Mouse (Mus musculus): ENCODE measurements around the gene Pip4k2c. TPM values are rescaled to one million over a fixed set of nuclear protein-coding genes. Genes with fewer than 3 reads are reported as not detected.

Pip4k2c gene
- total and polyA plus RNA-seq, 3 experiments = 126 to 141 (median 130) TPM

GRCm38 (mm10) chr10:127150471-127150872 is 60.9 kb downstream of the Pip4k2c start:
- no peak for TF ChIP-seq GATA1 (IDR thresholded peaks at IDR 0.05; ENCODE audit: borderline replicate concordance, low read length)
- no peak for TF ChIP-seq POLR2AphosphoS5 (IDR thresholded peaks at IDR 0.05; ENCODE audit: insufficient replicate concordance, low read depth, low read length)
- Histone ChIP-seq H3K4me1 (ENCODE audit: insufficient read depth, low read depth, low read length) (peaks cover 4% of the 10 kb centered on the region; the same call in 1 of the 2 replicates), H3K9me3 (replicated peaks) (peaks cover 8% of the 10 kb centered on the region), H3K27me3 (ENCODE audit: insufficient read depth, low read length) (no peaks in the 10 kb centered on the region), H3K4me3 (ENCODE audit: low read depth, low read length) (no peak overlapping the region), H3K36me3 (replicated peaks) (no peaks in the 10 kb centered on the region)
- DNase-seq (ENCODE audit: low spot score) = no peak
- ATAC-seq (ENCODE audit: extremely low read depth, insufficient number of reproducible peaks, low FRiP score, poor library complexity, severe bottlenecking) = no peak

GRCm38 (mm10) chr10:127147135-127147534 is 64.2 kb downstream of the Pip4k2c start:
- no peak for ATAC-seq (ENCODE audit: extremely low read depth, insufficient number of reproducible peaks, low FRiP score, poor library complexity, severe bottlenecking)

More at GRCm38 (mm10) chr10:127147135-127147534, 64.2 kb downstream of the Pip4k2c start:
- H3K36me3 ChIP-seq (replicated peaks) = no peaks in the 10 kb centered on the region
- no peaks in the 10 kb centered on the region for H3K27me3 ChIP-seq (ENCODE audit: insufficient read depth, low read length)
- H3K4me3 ChIP-seq (ENCODE audit: low read depth, low read length) = no peak overlapping the region
- peaks cover 9% of the 10 kb centered on the region; the same call in 1 of the 2 replicates for H3K4me1 ChIP-seq (ENCODE audit: insufficient read depth, low read depth, low read length)
- peaks cover under 1% of the 10 kb centered on the region for H3K9me3 ChIP-seq (replicated peaks)
- no peak for DNase-seq (ENCODE audit: low spot score)
- no peak for TF ChIP-seq GATA1 (IDR thresholded peaks at IDR 0.05; ENCODE audit: borderline replicate concordance, low read length)
- no peak for TF ChIP-seq POLR2AphosphoS5 (IDR thresholded peaks at IDR 0.05; ENCODE audit: insufficient replicate concordance, low read depth, low read length)
- no peak for TF ChIP-seq TAL1 (conservative IDR thresholded peaks at IDR 0.05; ENCODE audit: low read depth, low read length)
- no peak for TF ChIP-seq GATA2 (IDR thresholded peaks at IDR 0.05; ENCODE audit: borderline replicate concordance, low read depth, low read length)
- TF ChIP-seq CTCF (IDR thresholded peaks at IDR 0.05; ENCODE audit: low read depth, low read length) = no peak

Other genes starting within 250 kb of the Pip4k2c start
Only the 20 nearest of the 24 such genes appear.
- 0.68 and 0.97 TPM in 2 replicates for gene Eef1akmt3, start 170.1 kb downstream of the Pip4k2c start, total RNA-seq (2014; fragmentation: Nextera tagmentation)
- gene Eef1akmt3, start 170.1 kb downstream of the Pip4k2c start, total RNA-seq (2017) = 0.11 and 0.17 TPM in 2 replicates
- gene Eef1akmt3, start 170.1 kb downstream of the Pip4k2c start, polyA plus RNA-seq (2012) = 0.09 and 0.17 TPM in 2 replicates
- 2.1 and 4.9 TPM in 2 replicates for gene Cyp27b1, start 163.3 kb downstream of the Pip4k2c start, total RNA-seq (2014; fragmentation: Nextera tagmentation)
- 0.33 TPM in 1 of 2 replicates, not detected in the other for gene Cyp27b1, start 163.3 kb downstream of the Pip4k2c start, total RNA-seq (2017)
- gene Cyp27b1, start 163.3 kb downstream of the Pip4k2c start, polyA plus RNA-seq (2012) = 0.17 TPM in 2 replicates
- gene March9, start 151.4 kb downstream of the Pip4k2c start, total RNA-seq (2014; fragmentation: Nextera tagmentation) = 0.68 and 1.1 TPM in 2 replicates
- 1.2 and 1.3 TPM in 2 replicates for gene March9, start 151.4 kb downstream of the Pip4k2c start, total RNA-seq (2017)
- 0.63 and 0.88 TPM in 2 replicates for gene March9, start 151.4 kb downstream of the Pip4k2c start, polyA plus RNA-seq (2012)
- 532 and 608 TPM in 2 replicates for gene Cdk4, start 148.1 kb downstream of the Pip4k2c start, total RNA-seq (2014; fragmentation: Nextera tagmentation)
- 648 and 675 TPM in 2 replicates for gene Cdk4, start 148.1 kb downstream of the Pip4k2c start, total RNA-seq (2017)
- gene Cdk4, start 148.1 kb downstream of the Pip4k2c start, polyA plus RNA-seq (2012) = 1,726 and 1,826 TPM in 2 replicates
- 163 and 186 TPM in 2 replicates for gene Tspan31, start 141.3 kb downstream of the Pip4k2c start, total RNA-seq (2014; fragmentation: Nextera tagmentation)
- gene Tspan31, start 141.3 kb downstream of the Pip4k2c start, total RNA-seq (2017) = 73.6 and 83.9 TPM in 2 replicates
- 30.3 and 41.8 TPM in 2 replicates for gene Tspan31, start 141.3 kb downstream of the Pip4k2c start, polyA plus RNA-seq (2012)
- gene Agap2, start 136.3 kb downstream of the Pip4k2c start, total RNA-seq (2014; fragmentation: Nextera tagmentation) = 0.15 and 1.3 TPM in 2 replicates
- gene Agap2, start 136.3 kb downstream of the Pip4k2c start, total RNA-seq (2017) = under 0.01 and 1.1 TPM in 2 replicates
- 0.07 and 0.26 TPM in 2 replicates for gene Agap2, start 136.3 kb downstream of the Pip4k2c start, polyA plus RNA-seq (2012)
- gene Os9, start 90.5 kb downstream of the Pip4k2c start, total RNA-seq (2014; fragmentation: Nextera tagmentation) = 47.9 and 55.4 TPM in 2 replicates
- gene Os9, start 90.5 kb downstream of the Pip4k2c start, total RNA-seq (2017) = 95.7 and 99.7 TPM in 2 replicates
- 110 and 126 TPM in 2 replicates for gene Os9, start 90.5 kb downstream of the Pip4k2c start, polyA plus RNA-seq (2012)
- 173 and 188 TPM in 2 replicates for gene B4galnt1, start 46.4 kb downstream of the Pip4k2c start, total RNA-seq (2014; fragmentation: Nextera tagmentation)
- gene B4galnt1, start 46.4 kb downstream of the Pip4k2c start, total RNA-seq (2017) = 65.0 and 66.7 TPM in 2 replicates
- gene B4galnt1, start 46.4 kb downstream of the Pip4k2c start, polyA plus RNA-seq (2012) = 292 and 318 TPM in 2 replicates
- gene Slc26a10, start 30.9 kb downstream of the Pip4k2c start, total RNA-seq (2014; fragmentation: Nextera tagmentation) = 8.4 and 10.1 TPM in 2 replicates
- 0.58 and 0.98 TPM in 2 replicates for gene Slc26a10, start 30.9 kb downstream of the Pip4k2c start, total RNA-seq (2017)
- gene Slc26a10, start 30.9 kb downstream of the Pip4k2c start, polyA plus RNA-seq (2012) = 0.68 and 0.94 TPM in 2 replicates
- 49.0 and 70.1 TPM in 2 replicates for gene Arhgef25, start 21.5 kb downstream of the Pip4k2c start, total RNA-seq (2014; fragmentation: Nextera tagmentation)
- gene Arhgef25, start 21.5 kb downstream of the Pip4k2c start, total RNA-seq (2017) = 43.0 and 51.4 TPM in 2 replicates
- gene Arhgef25, start 21.5 kb downstream of the Pip4k2c start, polyA plus RNA-seq (2012) = 98.4 and 120 TPM in 2 replicates
- gene Dtx3, start 15.9 kb downstream of the Pip4k2c start, total RNA-seq (2014; fragmentation: Nextera tagmentation) = 318 and 360 TPM in 2 replicates
- gene Dtx3, start 15.9 kb downstream of the Pip4k2c start, total RNA-seq (2017) = 95.8 and 125 TPM in 2 replicates
- 213 and 260 TPM in 2 replicates for gene Dtx3, start 15.9 kb downstream of the Pip4k2c start, polyA plus RNA-seq (2012)
- gene Kif5a, start 51.8 kb upstream of the Pip4k2c start, total RNA-seq (2014; fragmentation: Nextera tagmentation) = 0.10 TPM in 1 of 2 replicates, not detected in the other
- gene Kif5a, start 51.8 kb upstream of the Pip4k2c start, total RNA-seq (2017) = 0.11 and 0.17 TPM in 2 replicates
- gene Kif5a, start 51.8 kb upstream of the Pip4k2c start, polyA plus RNA-seq (2012) = 0.04 and 0.22 TPM in 2 replicates
- 135 TPM in 2 replicates for gene Dctn2, start 54.8 kb upstream of the Pip4k2c start, total RNA-seq (2014; fragmentation: Nextera tagmentation)
- gene Dctn2, start 54.8 kb upstream of the Pip4k2c start, total RNA-seq (2017) = 139 and 154 TPM in 2 replicates
- 161 and 175 TPM in 2 replicates for gene Dctn2, start 54.8 kb upstream of the Pip4k2c start, polyA plus RNA-seq (2012)
- 107 and 121 TPM in 2 replicates for gene Mbd6, start 77.4 kb upstream of the Pip4k2c start, total RNA-seq (2014; fragmentation: Nextera tagmentation)
- gene Mbd6, start 77.4 kb upstream of the Pip4k2c start, total RNA-seq (2017) = 4.1 and 6.6 TPM in 2 replicates
- 239 and 302 TPM in 2 replicates for gene Mbd6, start 77.4 kb upstream of the Pip4k2c start, polyA plus RNA-seq (2012)
- gene Mars, start 100.2 kb upstream of the Pip4k2c start, total RNA-seq (2014; fragmentation: Nextera tagmentation) = 97.3 and 102 TPM in 2 replicates
- 109 and 144 TPM in 2 replicates for gene Mars, start 100.2 kb upstream of the Pip4k2c start, total RNA-seq (2017)
- 104 and 108 TPM in 2 replicates for gene Mars, start 100.2 kb upstream of the Pip4k2c start, polyA plus RNA-seq (2012)
- gene Arhgap9, start 110.4 kb upstream of the Pip4k2c start, total RNA-seq (2014; fragmentation: Nextera tagmentation) = 43.3 and 43.7 TPM in 2 replicates
- 89.2 and 100 TPM in 2 replicates for gene Arhgap9, start 110.4 kb upstream of the Pip4k2c start, total RNA-seq (2017)
- 54.8 and 59.5 TPM in 2 replicates for gene Arhgap9, start 110.4 kb upstream of the Pip4k2c start, polyA plus RNA-seq (2012)
- gene Gli1, start 130.4 kb upstream of the Pip4k2c start, total RNA-seq (2014; fragmentation: Nextera tagmentation) = 0.23 and 0.24 TPM in 2 replicates
- 0.11 TPM in 1 of 2 replicates, not detected in the other for gene Gli1, start 130.4 kb upstream of the Pip4k2c start, total RNA-seq (2017)
- gene Gli1, start 130.4 kb upstream of the Pip4k2c start, polyA plus RNA-seq (2012) = 0.15 and 0.18 TPM in 2 replicates
- gene Inhbe, start 142.8 kb upstream of the Pip4k2c start, total RNA-seq (2014; fragmentation: Nextera tagmentation) = not detected in 2 replicates
- gene Inhbe, start 142.8 kb upstream of the Pip4k2c start, total RNA-seq (2017) = 0.06 and 0.11 TPM in 2 replicates
- 0.01 TPM in 2 replicates for gene Inhbe, start 142.8 kb upstream of the Pip4k2c start, polyA plus RNA-seq (2012)
- not detected in 2 replicates for gene Inhbc, start 158.8 kb upstream of the Pip4k2c start, total RNA-seq (2014; fragmentation: Nextera tagmentation)
- gene Inhbc, start 158.8 kb upstream of the Pip4k2c start, total RNA-seq (2017) = 0.05 TPM in 1 of 2 replicates, not detected in the other
- not detected in 2 replicates for gene Inhbc, start 158.8 kb upstream of the Pip4k2c start, polyA plus RNA-seq (2012)
- gene R3hdm2, start 168.7 kb upstream of the Pip4k2c start, total RNA-seq (2014; fragmentation: Nextera tagmentation) = 95.6 and 123 TPM in 2 replicates
- gene R3hdm2, start 168.7 kb upstream of the Pip4k2c start, total RNA-seq (2017) = 14.8 and 15.6 TPM in 2 replicates
- gene R3hdm2, start 168.7 kb upstream of the Pip4k2c start, polyA plus RNA-seq (2012) = 97.4 and 119 TPM in 2 replicates

Measured in G1E (cell line).